Mouse (Mus musculus) limb, embryonic 14.5 days (tissue): ENCODE measurements at regions not wholly inside any gene's neighbourhood (a gene's known extent, or its start where the extent isn't known, plus 50 kb on each side); places are given as distances from the start of the nearest gene placed in this dataset.

Experiments used
- ATAC-seq: fragments of 200-750 bp; cut with Nextera tagmentation; 2 replicates; pipeline ENCODE4 v1.8.0; 2017; ENCODE audit warnings: low read depth, moderate number of reproducible peaks, moderate TSS enrichment; ENCODE audit not compliant: low FRiP score
- DNase-seq: peaks from one replicate; pipeline ENCODE4 v3.0.0-alpha.2; 2015; ENCODE audit warnings: low spot score
- H3K27ac ChIP-seq: fragments of 300-500 bp; sonication (generic); replicated peaks from 2 replicates; pipeline ENCODE4 v1.5.1; 2014; ENCODE audit warnings: low read depth, mild to moderate bottlenecking, low read length, moderate library complexity, mixed read lengths
- H3K27me3 ChIP-seq: fragments of 300-500 bp; sonication (generic); 2 replicates; pipeline ENCODE4 v1.6.1; 2014; ENCODE audit warnings: low read length, mixed read lengths; ENCODE audit not compliant: control insufficient read depth, insufficient read depth
- H3K36me3 ChIP-seq: fragments of 300-500 bp; sonication (generic); 2 replicates; pipeline ENCODE4 v1.6.1; 2014; ENCODE audit warnings: mild to moderate bottlenecking, low read length, moderate library complexity, mixed read lengths; ENCODE audit not compliant: control insufficient read depth, insufficient read depth
- H3K4me1 ChIP-seq: fragments of 300-500 bp; sonication (generic); 2 replicates; pipeline ENCODE4 v1.6.1; 2014; ENCODE audit warnings: antibody characterized with exemption, low read length, mixed read lengths; ENCODE audit not compliant: control insufficient read depth, insufficient read depth
- H3K4me2 ChIP-seq: fragments of 300-500 bp; sonication (generic); replicated peaks from 2 replicates; pipeline ENCODE4 v1.6.1; 2014; ENCODE audit warnings: low read depth, mild to moderate bottlenecking, low read length, moderate library complexity; ENCODE audit not compliant: severe bottlenecking
- H3K4me3 ChIP-seq: fragments of 300-500 bp; sonication (generic); replicated peaks from 2 replicates; pipeline ENCODE4 v1.5.1; 2014; ENCODE audit warnings: low read length
- H3K9ac ChIP-seq: fragments of 300-500 bp; sonication (generic); 2 replicates; pipeline ENCODE4 v1.6.1; 2014; ENCODE audit warnings: mild to moderate bottlenecking, low read depth, low read length, moderate library complexity; ENCODE audit not compliant: severe bottlenecking
- H3K9me3 ChIP-seq: fragments of 300-500 bp; sonication (generic); 2 replicates; pipeline ENCODE4 v1.6.1; 2016; ENCODE audit warnings: low read length; ENCODE audit not compliant: control insufficient read depth
- POLR2A ChIP-seq: fragments of 200-500 bp; IDR thresholded peaks from 2 replicates; pipeline ENCODE4 v1.8.0; 2012; ENCODE audit warnings: inconsistent platforms, mild to moderate bottlenecking, moderate library complexity, borderline replicate concordance; ENCODE audit not compliant: insufficient read depth, insufficient read length; ENCODE audit errors: extremely low read depth
- WGBS: fragments of 180-500 bp; shearing (Covaris S2); extraction: QIAGEN DNeasy Blood & Tissue Kit; methylation state at CpG from one replicate; pipeline ENCODE4 v1.1.7; 2014; 5-methylcytosine and 5-hydroxymethylcytosine counted together

DNA sequence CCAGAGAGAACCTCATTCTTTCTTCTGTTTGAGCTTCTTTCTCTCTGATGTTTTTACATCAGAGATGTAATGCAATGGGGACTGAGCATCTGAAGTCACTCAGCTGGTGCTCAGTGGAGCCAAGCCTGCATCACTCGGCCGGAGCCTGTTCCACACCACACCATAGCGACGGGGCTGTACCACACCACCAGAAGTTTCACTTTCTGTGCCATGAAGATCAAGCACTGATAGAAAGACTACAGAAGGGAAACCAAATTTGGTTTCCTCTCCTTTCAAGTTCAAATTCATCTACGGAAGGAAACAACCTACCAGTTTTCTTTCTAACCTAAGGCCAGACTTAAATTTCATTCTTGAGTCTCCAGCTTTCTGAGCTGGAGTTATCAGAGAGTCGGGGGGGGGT, 138.5 kb downstream of the Syk start:
- WGBS: 87% methylated on average over 6 of the region's 6 CpGs
- no peak for TF ChIP-seq POLR2A

DNA sequence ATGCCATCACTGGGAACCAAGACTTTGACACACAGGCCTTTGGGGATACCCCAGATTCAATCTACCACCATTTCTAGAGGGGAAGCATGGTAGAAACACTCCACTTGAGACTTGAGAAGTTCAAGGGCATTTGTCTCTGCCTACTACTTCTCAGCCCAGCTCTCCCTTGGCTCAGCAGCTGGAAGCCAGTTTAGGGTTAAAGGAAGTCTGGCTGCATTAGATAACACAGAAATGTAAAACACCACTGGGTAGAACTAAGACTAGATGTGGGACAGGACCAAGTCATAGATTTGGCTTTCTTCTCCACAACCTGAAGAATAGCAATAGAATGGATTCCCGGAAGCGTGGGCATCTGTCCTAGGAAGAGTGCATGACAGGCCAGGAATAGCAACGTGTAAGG, 139.7 kb downstream of the Syk start:
- H3K4me3 ChIP-seq: no peak overlapping the region
- TF ChIP-seq POLR2A: no peak
- H3K4me2 ChIP-seq: no peak overlapping the region
- ATAC-seq (no peak), DNase-seq (no peak)
- WGBS: 77% methylated on average over 3 of the region's 3 CpGs
- H3K9me3 ChIP-seq: no peaks in the 10 kb centered on the region
- H3K27me3 ChIP-seq: no peaks in the 10 kb centered on the region
- no peaks in the 10 kb centered on the region for H3K36me3 ChIP-seq
- no peak overlapping the region for H3K27ac ChIP-seq
- no peak overlapping the region for H3K9ac ChIP-seq
- no peaks in the 10 kb centered on the region for H3K4me1 ChIP-seq

More for the DNA sequence above, 138.5 kb downstream of the Syk start:
- DNase-seq: no peak
- no peak overlapping the region for H3K4me3 ChIP-seq
- no peak overlapping the region for H3K9ac ChIP-seq
- no peak overlapping the region for H3K27ac ChIP-seq
- no peaks in the 10 kb centered on the region for H3K36me3 ChIP-seq
- ATAC-seq: no peak
- no peak overlapping the region for H3K4me2 ChIP-seq
- H3K27me3 ChIP-seq: no peaks in the 10 kb centered on the region
- no peaks in the 10 kb centered on the region for H3K9me3 ChIP-seq
- H3K4me1 ChIP-seq: no peaks in the 10 kb centered on the region

- 51% methylated on average over 10 of the region's 10 CpGs for WGBS
- 0 out of 2 replicates have a peak, but pooled peaks have one; percentile 30 for ATAC-seq
Measured at GRCm38 (mm10) chr13:52726043-52726442, 143.1 kb downstream of the Syk start.

DNA sequence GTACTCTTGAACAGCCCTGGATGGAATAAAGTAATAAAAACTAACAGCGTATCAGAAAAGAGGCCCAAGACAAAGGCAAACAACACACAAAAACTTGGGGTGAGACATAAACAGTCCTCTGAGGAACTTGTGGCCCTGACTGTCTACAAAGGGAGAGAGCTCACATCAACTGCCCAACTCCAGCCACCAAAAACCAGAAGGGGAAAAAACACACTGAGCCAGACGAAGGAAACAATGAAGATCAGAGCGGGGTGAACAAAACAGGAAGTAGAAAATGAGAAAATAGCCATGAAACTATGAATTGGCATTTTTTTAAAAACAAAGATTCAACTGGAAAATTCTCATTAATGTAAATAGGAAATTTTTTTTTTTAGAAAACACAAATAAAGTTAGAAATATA, 143.6 kb downstream of the Syk start:
- H3K4me1 ChIP-seq: no peaks in the 10 kb centered on the region
- H3K4me3 ChIP-seq: no peak overlapping the region
- no peak for TF ChIP-seq POLR2A
- ATAC-seq (no peak), DNase-seq (no peak)
- no peaks in the 10 kb centered on the region for H3K9me3 ChIP-seq
- no peak overlapping the region for H3K27ac ChIP-seq
- H3K27me3 ChIP-seq: no peaks in the 10 kb centered on the region
- no peaks in the 10 kb centered on the region for H3K36me3 ChIP-seq
- no peak overlapping the region for H3K4me2 ChIP-seq
- WGBS: 67% methylated on average over 3 of the region's 3 CpGs
- no peak overlapping the region for H3K9ac ChIP-seq

More at GRCm38 (mm10) chr13:52726043-52726442, 143.1 kb downstream of the Syk start:
- no peaks in the 10 kb centered on the region for H3K4me1 ChIP-seq
- no peak overlapping the region for H3K27ac ChIP-seq
- H3K4me2 ChIP-seq: no peak overlapping the region
- no peak overlapping the region for H3K9ac ChIP-seq
- H3K36me3 ChIP-seq: no peaks in the 10 kb centered on the region
- H3K4me3 ChIP-seq: no peak overlapping the region
- DNase-seq: peak; percentile 43
- no peaks in the 10 kb centered on the region for H3K9me3 ChIP-seq
- TF ChIP-seq POLR2A: no peak
- H3K27me3 ChIP-seq: no peaks in the 10 kb centered on the region

GRCm38 (mm10) chr13:52735453-52735933, 152.5 kb downstream of the Syk start:
- Histone ChIP-seq H3K27me3 (no peaks in the 10 kb centered on the region), H3K9me3 (no peaks in the 10 kb centered on the region), H3K9ac (no peak overlapping the region), H3K36me3 (no peaks in the 10 kb centered on the region), H3K4me3 (no peak overlapping the region), H3K27ac (no peak overlapping the region), H3K4me1 (peaks cover 13% of the 10 kb centered on the region), H3K4me2 (peak overlapping the region; percentile 17; the same call in 1 of the 2 replicates)
- no peak for TF ChIP-seq POLR2A
- DNase-seq (peak; percentile 60), ATAC-seq (peak; percentile 57; the same call in 1 of the 2 replicates)
- WGBS: 34% methylated on average over 6 of the region's 6 CpGs

- no peak for TF ChIP-seq POLR2A
- Histone ChIP-seq H3K4me3 (no peak overlapping the region), H3K27ac (0 out of 2 replicates have a peak overlapping the region, but pooled peaks have one; percentile 39), H3K4me1 (peaks cover 13% of the 10 kb centered on the region), H3K4me2 (peak overlapping the region; percentile 17; the same call in 1 of the 2 replicates), H3K27me3 (no peaks in the 10 kb centered on the region), H3K9ac (no peak overlapping the region), H3K9me3 (no peaks in the 10 kb centered on the region), H3K36me3 (no peaks in the 10 kb centered on the region)
- peak; percentile 73 for DNase-seq
- ATAC-seq: peak; percentile 57; the same call in 1 of the 2 replicates
- WGBS: 36% methylated on average over 19 of the region's 19 CpGs
Measured at GRCm38 (mm10) chr13:52735934-52736523, 153.1 kb downstream of the Syk start.
